Mouse (Mus musculus): Measurements from ENCODE around the gene Afdn.
A peak's percentile ranks its signal among the peaks of the same experiment; 100 is the strongest.

DNA sequence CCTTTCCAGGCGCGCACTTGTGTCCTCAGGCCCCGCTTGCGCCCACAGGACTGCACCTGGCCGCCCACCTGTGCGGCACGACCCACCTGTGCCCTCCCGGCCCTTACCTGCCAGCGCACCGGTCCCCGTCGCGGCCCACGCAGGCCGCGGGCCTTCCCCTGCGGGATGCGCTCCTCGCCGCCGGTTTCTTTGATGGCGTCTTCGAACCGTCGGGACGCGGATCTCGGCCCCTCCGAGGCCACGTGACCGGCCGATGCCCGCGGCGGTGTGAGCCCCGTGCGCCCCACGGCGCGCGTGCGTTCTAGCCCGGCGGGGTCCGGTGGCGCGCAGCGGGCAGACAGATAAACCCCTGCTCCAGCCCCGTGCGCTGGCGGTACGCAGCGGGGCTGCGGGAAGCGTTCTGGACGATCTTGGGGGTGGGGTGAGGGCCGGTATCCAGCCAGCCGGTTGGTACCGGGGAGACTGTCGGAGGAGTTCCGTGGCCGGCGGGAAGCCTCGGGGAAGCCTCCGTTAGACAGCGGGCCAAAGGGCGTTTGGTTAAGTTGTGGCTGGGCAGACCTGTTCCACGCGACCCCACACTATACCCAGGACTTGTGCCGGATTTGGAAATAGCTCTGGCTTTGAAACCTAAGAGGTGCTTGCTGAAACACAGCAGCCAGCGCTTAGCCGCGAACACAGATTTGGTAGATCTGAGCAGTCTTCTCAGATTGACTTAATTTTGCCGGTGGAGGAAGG is 1.0 kb downstream of the Afdn start, which contains the start of gene Tcte2:
- no peak for TF ChIP-seq CTCF (IDR thresholded peaks at IDR 0.05; ENCODE audit: control insufficient read depth, insufficient read depth, insufficient replicate concordance, low read depth, low read length)
- TF ChIP-seq POLR2A (IDR thresholded peaks at IDR 0.05; ENCODE audit: control insufficient read depth, low read depth, low read length) = peak; percentile 22; the same call in 1 of the 2 replicates
